Mouse (Mus musculus) heart, postnatal 14 days (tissue): Measurements from ENCODE around the gene Olfr56. TPM values are rescaled to one million over a fixed set of nuclear protein-coding genes. Genes with fewer than 3 reads are reported as not detected.
A peak's percentile ranks its signal among the peaks of the same experiment; 100 is the strongest.

Experiments
- DNase-seq, 2 experiments: peaks; one replicate each; pipeline ENCODE4 v3.0.0; 2021 to 2022
- intact Hi-C: fragments of 180-260 bp; cut with DNase I; formaldehyde crosslinking; loops from one replicate; pipeline ENCODE4 v1.15.1; 2025
- total RNA-seq, 2 experiments: library from RNA; stranded (reverse); gene quantifications; 2 replicates each; pipeline ENCODE4 v1.2.3; 2021

Gene Olfr56
- total RNA-seq, 2 experiments from 2014 or later: 0.17 TPM; not detected in 1

GRCm38 (mm10) chr11:49089735-49090507 lies 111.2 kb downstream of the Olfr56 start:
- intact Hi-C loops: no loop called here
- no peak for DNase-seq

GRCm38 (mm10) chr11:49090551-49090950 lies 111.9 kb downstream of the Olfr56 start:
- intact Hi-C loops: no loop called here
- DNase-seq: no peak

GRCm38 (mm10) chr11:49091171-49091570 lies 112.5 kb downstream of the Olfr56 start:
- intact Hi-C loops: no loop called here
- no peak for DNase-seq

- intact Hi-C loops: no loop called here
Observed at GRCm38 (mm10) chr11:49092053-49092586, 113.4 kb downstream of the Olfr56 start.

GRCm38 (mm10) chr11:49092786-49093185 lies 114.1 kb downstream of the Olfr56 start:
- DNase-seq: no peak
- intact Hi-C loops: no loop called here

More at GRCm38 (mm10) chr11:49092053-49092586, 113.4 kb downstream of the Olfr56 start:
- no peak for DNase-seq

GRCm38 (mm10) chr11:49093861-49094660 lies 115.4 kb downstream of the Olfr56 start:
- intact Hi-C loops: no loop called here
- no peak for DNase-seq

GRCm38 (mm10) chr11:49095367-49095766 lies 116.7 kb downstream of the Olfr56 start:
- no peak for DNase-seq
- intact Hi-C loops: no loop called here

- intact Hi-C loops: loop anchor here (5.0 kb wide), 1 partner anchor 313 kb away; no protein-coding TSS in a partner anchor
Observed at GRCm38 (mm10) chr11:49100409-49100808, 121.7 kb downstream of the Olfr56 start.

GRCm38 (mm10) chr11:49101500-49101899 lies 122.8 kb downstream of the Olfr56 start:
- intact Hi-C loops: loop anchor here (5.0 kb wide), 1 partner anchor 314 kb away; no protein-coding TSS in a partner anchor
- no peak for DNase-seq

More at GRCm38 (mm10) chr11:49100409-49100808, 121.7 kb downstream of the Olfr56 start:
- DNase-seq: no peak

- intact Hi-C loops: loop anchor here (1.0 to 5.0 kb wide), 2 partner anchors 230 to 316 kb away; no protein-coding TSS in a partner anchor
- peak; percentile 89 to 93 for DNase-seq
Observed at GRCm38 (mm10) chr11:49103047-49103693, 124.5 kb downstream of the Olfr56 start.

- intact Hi-C loops: loop anchor here (2.0 to 5.0 kb wide), 2 partner anchors 147 to 165 kb away; no protein-coding TSS in a partner anchor
- DNase-seq: no peak
Observed at GRCm38 (mm10) chr11:49105752-49106151, 127.1 kb downstream of the Olfr56 start.

- intact Hi-C loops: loop anchor here (2.0 to 5.0 kb wide), 2 partner anchors 144 to 163 kb away; no protein-coding TSS in a partner anchor
- no peak for DNase-seq
Observed at GRCm38 (mm10) chr11:49107650-49108537, 129.2 kb downstream of the Olfr56 start.

- DNase-seq: no peak
- intact Hi-C loops: loop anchor here (5.0 kb wide), 1 partner anchor 143 kb away; no protein-coding TSS in a partner anchor
Observed at GRCm38 (mm10) chr11:49108833-49109232, 130.1 kb downstream of the Olfr56 start.

GRCm38 (mm10) chr11:49111000-49111399 lies 132.3 kb downstream of the Olfr56 start:
- intact Hi-C loops: loop anchor here (2.0 kb wide), 1 partner anchor 76 kb away; the partner anchor contains the start of gene Btnl9
- DNase-seq: no peak

GRCm38 (mm10) chr11:49112624-49113219 lies 134.0 kb downstream of the Olfr56 start:
- intact Hi-C loops: no loop called here

GRCm38 (mm10) chr11:49114158-49114557 lies 135.5 kb downstream of the Olfr56 start:
- intact Hi-C loops: no loop called here
- DNase-seq: no peak

More at GRCm38 (mm10) chr11:49112624-49113219, 134.0 kb downstream of the Olfr56 start:
- peak in 1 of 2 experiments; percentile 23 for DNase-seq

GRCm38 (mm10) chr11:49114774-49115173 lies 136.1 kb downstream of the Olfr56 start, which contains the start of gene Olfr1396:
Olfr1396 (minus strand) TSS chr11:49114874.
- intact Hi-C loops: no loop called here
- no peak for DNase-seq

GRCm38 (mm10) chr11:49119635-49120034 lies 140.9 kb downstream of the Olfr56 start:
- DNase-seq: no peak
- intact Hi-C loops: no loop called here
